Mouse (Mus musculus) lung, postnatal 10 days (tissue): ENCODE measurements at regions not wholly inside any gene's neighbourhood (a gene's known extent, or its start where the extent isn't known, plus 50 kb on each side); places are given as distances from the start of the nearest gene placed in this dataset.
"Not testable (repeated sequence)": the region's sequence is repeated elsewhere in the genome, so short reads cannot be mapped to it uniquely, and the experiment has no call there.

Experiments used
- DNase-seq: peaks from one replicate; pipeline ENCODE4 v3.0.0; 2021

- no peak for DNase-seq
Observed at GRCm38 (mm10) chr5:117040878-117041277, 75.0 kb downstream of the Suds3 start.

GRCm38 (mm10) chr5:117037261-117037660 is 78.7 kb downstream of the Suds3 start:
- peak; percentile 19 for DNase-seq

- no peak for DNase-seq
Observed at GRCm38 (mm10) chr5:117032130-117032529, 83.8 kb downstream of the Suds3 start.

- DNase-seq = no peak
Observed at GRCm38 (mm10) chr5:117025689-117026383, 90.1 kb downstream of the Suds3 start.

GRCm38 (mm10) chr5:117018419-117019150 is 97.3 kb downstream of the Suds3 start:
- DNase-seq = no peak

GRCm38 (mm10) chr5:117011128-117011527 is 104.8 kb downstream of the Suds3 start:
- no peak for DNase-seq

GRCm38 (mm10) chr5:117000770-117001201 is 115.1 kb downstream of the Suds3 start:
- no peak for DNase-seq

GRCm38 (mm10) chr5:116994508-116994907 is 121.4 kb downstream of the Suds3 start:
- DNase-seq = no peak

GRCm38 (mm10) chr5:116993674-116994073 is 122.2 kb downstream of the Suds3 start:
- DNase-seq = no peak

- DNase-seq = no peak
Observed at GRCm38 (mm10) chr5:116991461-116991860, 124.5 kb downstream of the Suds3 start.

GRCm38 (mm10) chr5:116971474-116971873 is 144.4 kb downstream of the Suds3 start:
- DNase-seq = not testable (repeated sequence)

- DNase-seq = no peak
Observed at GRCm38 (mm10) chr5:116964171-116964570, 151.7 kb downstream of the Suds3 start.

GRCm38 (mm10) chr5:116963106-116963505 is 152.8 kb downstream of the Suds3 start:
- no peak for DNase-seq

- no peak for DNase-seq
Observed at GRCm38 (mm10) chr5:116960041-116960440, 155.9 kb downstream of the Suds3 start.

- no peak for DNase-seq
Observed at GRCm38 (mm10) chr5:116958141-116958540, 157.8 kb downstream of the Suds3 start.

GRCm38 (mm10) chr5:116956572-116956971 is 159.3 kb downstream of the Suds3 start:
- DNase-seq = no peak

- DNase-seq = peak; percentile 3
Observed at GRCm38 (mm10) chr5:116950280-116950881, 165.5 kb downstream of the Suds3 start.

GRCm38 (mm10) chr5:116934585-116934984 is 181.3 kb downstream of the Suds3 start:
- DNase-seq = no peak

GRCm38 (mm10) chr5:116934151-116934550 is 181.8 kb downstream of the Suds3 start:
- DNase-seq = no peak

GRCm38 (mm10) chr5:116933105-116933504 is 182.8 kb downstream of the Suds3 start:
- DNase-seq = no peak

- DNase-seq = no peak
Observed at GRCm38 (mm10) chr5:116923761-116924160, 192.2 kb downstream of the Suds3 start.

- no peak for DNase-seq
Observed at GRCm38 (mm10) chr5:116922059-116922671, 193.7 kb downstream of the Suds3 start.

GRCm38 (mm10) chr5:116914876-116915275 is 201.0 kb downstream of the Suds3 start:
- no peak for DNase-seq
